Mouse (Mus musculus) inflammation-experienced regulatory T-cells, adult 6 months (primary cell): ENCODE measurements around the gene Ficd. TPM values are rescaled to one million over a fixed set of nuclear protein-coding genes. Genes with fewer than 3 reads are reported as not detected.
A peak's percentile ranks its signal among the peaks of the same experiment; 100 is the strongest.

Experiments
- ATAC-seq: one replicate; pipeline ENCODE4 v1.8.0; 2017
- polyA plus RNA-seq, 3 experiments: library from polyadenylated mRNA; unstranded; fragments of 100-300 nt; shearing (Covaris generic); gene quantifications; one replicate each; pipeline ENCODE4 v1.2.1; 2017

The Ficd gene
- 1 to 10 TPM; 4.4 to 4.9 (median 4.7) TPM for polyA plus RNA-seq

- ATAC-seq: peak; percentile 98
Observed at GRCm38 (mm10) chr5:113735345-113736112, at the start of gene Ficd. Gene Ficd (plus strand): TSS chr5:113735803.

- no peak for ATAC-seq
Observed at GRCm38 (mm10) chr5:113687514-113687913, 48.1 kb upstream of the Ficd start.

GRCm38 (mm10) chr5:113690069-113690548, 45.5 kb upstream of the Ficd start:
- ATAC-seq: no peak

- no peak for ATAC-seq
Observed at GRCm38 (mm10) chr5:113690866-113691265, 44.7 kb upstream of the Ficd start.

- ATAC-seq: no peak
Observed at GRCm38 (mm10) chr5:113693196-113693755, 42.3 kb upstream of the Ficd start.

GRCm38 (mm10) chr5:113694000-113694399, 41.6 kb upstream of the Ficd start:
- ATAC-seq: no peak

GRCm38 (mm10) chr5:113694415-113694814, 41.2 kb upstream of the Ficd start:
- ATAC-seq: no peak

- ATAC-seq: no peak
Observed at GRCm38 (mm10) chr5:113700388-113701023, 35.1 kb upstream of the Ficd start.

- ATAC-seq: no peak
Observed at GRCm38 (mm10) chr5:113703803-113704585, 31.6 kb upstream of the Ficd start.

GRCm38 (mm10) chr5:113712861-113713260, 22.7 kb upstream of the Ficd start:
- no peak for ATAC-seq

- ATAC-seq: no peak
Observed at GRCm38 (mm10) chr5:113716581-113717388, 18.8 kb upstream of the Ficd start.

GRCm38 (mm10) chr5:113719221-113719661, 16.4 kb upstream of the Ficd start:
- no peak for ATAC-seq

- ATAC-seq: no peak
Observed at GRCm38 (mm10) chr5:113722224-113723013, 13.2 kb upstream of the Ficd start.

- ATAC-seq: no peak
Observed at GRCm38 (mm10) chr5:113723567-113724237, 11.9 kb upstream of the Ficd start.

GRCm38 (mm10) chr5:113724446-113724845, 11.2 kb upstream of the Ficd start, which contains the start of gene 1700069L16Rik:
Gene 1700069L16Rik (minus strand): TSS chr5:113724772.
- no peak for ATAC-seq

- no peak for ATAC-seq
Observed at GRCm38 (mm10) chr5:113725417-113725816, 10.2 kb upstream of the Ficd start.

GRCm38 (mm10) chr5:113726618-113727017, 9.0 kb upstream of the Ficd start:
- no peak for ATAC-seq

- no peak for ATAC-seq
Observed at GRCm38 (mm10) chr5:113727238-113727637, 8.4 kb upstream of the Ficd start.

GRCm38 (mm10) chr5:113728011-113728410, 7.6 kb upstream of the Ficd start:
- ATAC-seq: no peak

- ATAC-seq: no peak
Observed at GRCm38 (mm10) chr5:113728691-113729090, 6.9 kb upstream of the Ficd start.
